Mouse (Mus musculus): ENCODE measurements at regions not wholly inside any gene's neighbourhood (a gene's known extent, or its start where the extent isn't known, plus 50 kb on each side); places are given as distances from the start of the nearest gene placed in this dataset.

GRCm38 (mm10) chr17:87202958-87203720, 62.6 kb downstream of the Mcfd2 start:
- DNase-seq (ENCODE audit: low read depth), result no peak

GRCm38 (mm10) chr17:87202490-87202889, 63.2 kb downstream of the Mcfd2 start:
- peak; percentile 7 for DNase-seq (ENCODE audit: low read depth)

GRCm38 (mm10) chr17:87200721-87201242, 65.0 kb downstream of the Mcfd2 start:
- DNase-seq (ENCODE audit: low read depth), result no peak

- DNase-seq (ENCODE audit: low read depth), result no peak
These were observed 65.6 kb downstream of the Mcfd2 start for GRCm38 (mm10) chr17:87200134-87200533.

GRCm38 (mm10) chr17:87199134-87199533, 66.6 kb downstream of the Mcfd2 start:
- DNase-seq (ENCODE audit: low read depth), result no peak

GRCm38 (mm10) chr17:87197434-87197833, 68.3 kb downstream of the Mcfd2 start:
- no peak for DNase-seq (ENCODE audit: low read depth)

GRCm38 (mm10) chr17:87194639-87195038, 71.1 kb downstream of the Mcfd2 start:
- DNase-seq (ENCODE audit: low read depth), result no peak

GRCm38 (mm10) chr17:87193482-87193881, 72.3 kb downstream of the Mcfd2 start:
- no peak for DNase-seq (ENCODE audit: low read depth)

GRCm38 (mm10) chr17:87189670-87190069, 76.1 kb downstream of the Mcfd2 start:
- no peak for DNase-seq (ENCODE audit: low read depth)
